Mouse (Mus musculus): ENCODE measurements around the gene N4bp1.

N4bp1 gene

GRCm38 (mm10) chr8:86884489-86885463 is at the start of gene N4bp1:
Gene N4bp1, minus strand, starts transcription at chr8:86885258.
- in situ Hi-C loops (cut with MseI, MboI) = no loop called here

GRCm38 (mm10) chr8:86934841-86935240 is 49.8 kb upstream of the N4bp1 start:
- in situ Hi-C loops (cut with MseI, MboI) = loop anchor here in 1 of 2 experiments (25.0 kb wide), 1 partner anchor 602 kb away; no protein-coding TSS in a partner anchor

GRCm38 (mm10) chr8:86934393-86934792 is 49.3 kb upstream of the N4bp1 start:
- in situ Hi-C loops (cut with MseI, MboI) = loop anchor here in 1 of 2 experiments (25.0 kb wide), 1 partner anchor 603 kb away; no protein-coding TSS in a partner anchor

- in situ Hi-C loops (cut with MseI, MboI) = loop anchor here in 1 of 2 experiments (25.0 kb wide), 1 partner anchor 603 kb away; no protein-coding TSS in a partner anchor
These were observed 48.8 kb upstream of the N4bp1 start for GRCm38 (mm10) chr8:86933898-86934297.

- in situ Hi-C loops (cut with MseI, MboI) = loop anchor here in 1 of 2 experiments (25.0 kb wide), 1 partner anchor 611 kb away; no protein-coding TSS in a partner anchor
These were observed 41.2 kb upstream of the N4bp1 start for GRCm38 (mm10) chr8:86926237-86926636.

DNA sequence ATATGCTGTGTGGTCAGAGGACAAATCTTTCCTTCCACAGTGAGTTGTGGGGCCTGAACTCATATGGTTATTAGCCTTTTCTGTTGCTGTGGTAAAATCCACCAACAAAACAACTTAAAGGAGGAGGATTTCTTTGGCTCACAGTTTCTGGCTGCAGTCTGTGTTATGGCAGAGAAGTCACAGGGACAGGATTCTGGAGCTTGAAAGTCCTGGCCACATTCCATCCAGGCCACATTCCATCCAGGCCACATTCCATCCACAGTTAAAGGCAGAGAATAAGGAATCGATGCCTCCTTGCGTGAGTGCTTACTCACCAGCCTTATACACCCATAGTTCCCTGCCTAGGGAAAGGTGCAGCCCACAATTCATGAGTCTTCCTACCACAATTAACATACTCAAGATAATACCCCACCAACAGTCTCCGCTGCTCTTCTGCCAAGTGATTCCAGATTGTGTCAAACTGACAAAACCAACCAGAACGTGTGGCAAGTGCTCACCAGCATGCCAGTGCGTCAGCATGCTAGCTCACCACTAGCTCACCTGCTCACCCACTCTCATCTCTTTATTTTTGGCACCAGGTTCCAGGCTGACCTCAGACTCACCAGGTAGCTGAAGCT is 38.3 kb upstream of the N4bp1 start:
- in situ Hi-C loops (cut with MseI, MboI) = no loop called here

DNA sequence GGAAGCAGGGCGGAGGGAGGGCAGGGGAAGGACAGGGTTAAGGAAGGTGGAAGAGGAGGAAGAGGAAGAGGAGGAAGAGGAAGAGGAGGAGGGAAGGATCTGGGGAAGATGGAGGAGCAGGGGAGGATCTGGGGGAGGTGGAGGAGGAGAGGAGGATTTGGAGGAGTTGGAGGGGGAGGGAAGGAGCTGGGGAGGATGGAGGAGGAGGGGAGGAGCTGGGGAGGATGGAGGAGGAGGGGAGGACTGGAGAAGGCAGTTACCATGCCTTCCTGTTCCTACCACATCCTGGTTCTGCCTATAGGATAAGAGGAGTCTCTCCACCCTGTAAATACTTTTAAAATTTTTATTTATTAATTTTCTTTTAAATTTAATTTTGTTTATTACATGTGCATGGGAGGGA is 37.6 kb upstream of the N4bp1 start:
- in situ Hi-C loops (cut with MseI, MboI) = no loop called here

GRCm38 (mm10) chr8:86922141-86922540 is 37.1 kb upstream of the N4bp1 start:
- in situ Hi-C loops (cut with MseI, MboI) = no loop called here

GRCm38 (mm10) chr8:86920996-86921395 is 35.9 kb upstream of the N4bp1 start:
- in situ Hi-C loops (cut with MseI, MboI) = no loop called here

DNA sequence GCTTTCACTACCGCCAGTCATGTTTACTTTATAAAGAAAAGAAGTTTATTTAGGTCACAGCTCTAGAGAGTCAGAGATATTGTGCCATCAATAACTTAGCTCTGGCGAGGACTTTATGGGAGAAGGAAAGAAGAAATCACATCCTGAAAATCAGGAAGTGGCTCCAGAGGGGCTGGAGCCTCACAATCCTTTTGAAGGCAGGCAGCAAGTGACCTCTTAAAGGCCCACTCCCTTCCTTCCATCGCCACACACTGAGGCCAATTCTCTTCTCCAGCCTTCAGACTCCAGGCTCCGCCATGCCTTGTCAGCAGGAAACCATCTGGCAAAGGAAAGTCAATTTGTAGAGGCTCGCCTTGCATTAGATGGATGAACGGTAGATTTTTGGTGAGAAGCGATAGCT is 35.4 kb upstream of the N4bp1 start:
- in situ Hi-C loops (cut with MseI, MboI) = no loop called here

GRCm38 (mm10) chr8:86920024-86920423 is 35.0 kb upstream of the N4bp1 start:
- in situ Hi-C loops (cut with MseI, MboI) = no loop called here

GRCm38 (mm10) chr8:86919262-86919661 is 34.2 kb upstream of the N4bp1 start:
- in situ Hi-C loops (cut with MseI, MboI) = no loop called here

DNA sequence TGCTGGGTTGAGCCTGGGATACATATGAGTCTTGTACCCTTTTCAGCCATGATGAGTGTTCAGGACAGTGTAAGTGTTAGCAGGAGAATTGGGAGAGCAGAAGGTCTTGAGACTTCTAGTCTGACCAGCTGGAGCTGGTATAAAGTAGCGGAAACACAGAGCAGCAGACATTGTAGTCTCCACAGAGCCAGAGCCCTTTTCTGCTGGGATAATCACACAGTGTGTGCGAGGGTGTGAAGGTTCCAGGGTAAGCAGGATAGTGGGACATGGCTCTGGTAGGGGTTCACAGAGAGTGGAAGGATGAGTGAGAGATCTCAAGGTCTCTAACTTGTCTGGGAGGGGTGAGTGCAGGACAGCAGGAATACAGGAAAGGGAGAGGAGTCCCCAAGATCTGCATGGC is 33.0 kb upstream of the N4bp1 start:
- in situ Hi-C loops (cut with MseI, MboI) = no loop called here

- in situ Hi-C loops (cut with MseI, MboI) = no loop called here
These were observed 32.6 kb upstream of the N4bp1 start for GRCm38 (mm10) chr8:86917689-86918088.

DNA sequence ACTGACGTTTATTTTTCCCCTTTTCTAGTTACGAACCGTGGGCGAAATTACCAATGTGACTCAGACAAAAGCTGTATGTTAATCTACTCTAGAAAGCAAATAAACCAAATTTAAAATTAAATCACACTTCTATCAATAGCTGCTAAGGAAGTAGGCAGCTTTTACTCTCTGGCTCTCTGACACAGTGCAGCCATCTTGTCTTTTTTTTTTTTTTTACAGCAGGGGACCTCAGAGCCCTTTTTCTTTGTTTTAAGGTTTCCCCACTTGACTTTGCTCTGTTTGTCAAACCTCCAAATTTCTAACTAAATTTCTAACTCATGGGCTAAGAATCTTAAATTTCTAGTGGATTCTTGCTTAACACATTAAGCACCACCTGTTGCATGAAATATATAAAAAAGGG is 31.3 kb upstream of the N4bp1 start:
- in situ Hi-C loops (cut with MseI, MboI) = no loop called here

- in situ Hi-C loops (cut with MseI, MboI) = no loop called here
These were observed 26.1 kb upstream of the N4bp1 start for GRCm38 (mm10) chr8:86911136-86911535.

DNA sequence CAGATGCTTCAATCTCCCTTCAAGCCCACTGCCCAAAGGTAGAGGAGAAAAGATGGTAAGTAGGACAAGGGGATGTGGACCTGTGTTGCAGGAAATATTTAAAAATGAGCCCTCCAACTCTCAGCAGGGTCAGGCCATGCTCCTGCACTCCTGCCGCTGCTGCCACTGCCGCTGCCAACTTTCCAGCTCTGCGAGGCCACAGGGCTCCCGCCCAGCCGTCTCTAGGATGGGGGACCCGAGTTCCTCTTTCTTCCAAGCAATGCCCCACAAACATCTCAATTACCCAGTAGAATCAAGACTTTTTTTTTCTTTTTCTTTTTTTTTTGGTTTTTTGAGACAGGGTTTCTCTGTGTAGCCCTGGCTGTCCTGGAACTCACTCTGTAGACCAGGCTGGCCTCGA is 25.2 kb upstream of the N4bp1 start:
- in situ Hi-C loops (cut with MseI, MboI) = no loop called here

GRCm38 (mm10) chr8:86908536-86908935 is 23.5 kb upstream of the N4bp1 start:
- in situ Hi-C loops (cut with MseI, MboI) = loop anchor here (10.0 kb wide), 2 partner anchors 94 to 164 kb away; partner anchors contain the start of genes Gm10638 (in 1 of the 2) and Siah1a (in 1 of the 2)

- in situ Hi-C loops (cut with MseI, MboI) = loop anchor here (5.0 to 10.0 kb wide), 3 partner anchors 78 to 160 kb away; partner anchors contain the start of genes Gm10638 (in 1 of the 2) and Siah1a (in 1 of the 2)
These were observed 19.9 kb upstream of the N4bp1 start for GRCm38 (mm10) chr8:86904911-86905310.

DNA sequence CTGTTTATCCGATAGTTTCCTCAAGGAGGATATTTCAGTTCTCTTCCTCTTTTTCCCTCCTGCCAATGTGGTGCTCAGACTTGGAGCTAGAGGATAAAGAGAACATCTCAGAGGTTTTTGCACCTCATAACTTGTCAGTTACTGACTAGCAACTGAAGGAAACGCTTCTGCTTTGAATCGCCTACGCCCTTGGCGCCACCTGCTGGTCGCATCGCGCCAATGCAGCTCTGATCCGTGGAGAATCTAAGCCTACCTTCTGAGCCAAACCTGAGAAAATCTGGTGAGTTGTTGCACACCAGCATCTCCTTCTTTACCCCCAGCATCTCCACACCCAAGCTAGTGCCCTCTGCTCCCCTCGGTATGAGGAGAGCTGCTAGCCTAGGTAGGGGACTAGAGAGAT is 18.0 kb upstream of the N4bp1 start:
- in situ Hi-C loops (cut with MseI, MboI) = loop anchor here (5.0 to 10.0 kb wide), 3 partner anchors 76 to 158 kb away; partner anchors contain the start of genes Gm10638 (in 1 of the 2) and Siah1a (in 1 of the 2)

GRCm38 (mm10) chr8:86902656-86903055 is 17.6 kb upstream of the N4bp1 start:
- in situ Hi-C loops (cut with MseI, MboI) = loop anchor here (5.0 to 10.0 kb wide), 3 partner anchors 75 to 158 kb away; partner anchors contain the start of genes Gm10638 (in 1 of the 2) and Siah1a (in 1 of the 2)

DNA sequence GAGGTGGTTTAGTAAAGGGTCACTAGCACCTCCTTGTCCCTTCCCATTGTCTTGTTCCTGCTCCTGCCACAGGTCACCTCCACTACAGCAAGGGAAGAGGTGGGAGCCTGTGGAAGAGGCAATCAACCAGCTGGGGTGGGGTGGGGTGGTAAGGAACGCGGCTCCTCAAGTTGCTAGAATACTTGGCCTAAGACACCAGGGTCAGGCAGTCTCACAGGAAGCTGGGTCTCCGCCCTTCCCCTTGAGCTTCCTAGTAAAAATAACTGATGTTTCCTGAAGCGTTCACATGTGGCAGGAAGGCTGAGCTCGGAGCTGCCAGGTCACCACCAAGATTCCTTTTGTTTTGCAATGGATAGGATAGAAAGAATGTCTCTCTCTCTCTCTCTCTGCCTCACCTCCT is 16.9 kb upstream of the N4bp1 start:
- in situ Hi-C loops (cut with MseI, MboI) = loop anchor here (5.0 to 10.0 kb wide), 3 partner anchors 75 to 157 kb away; partner anchors contain the start of genes Gm10638 (in 1 of the 2) and Siah1a (in 1 of the 2)
